ENCODE assay signal across 18 mouse cellular contexts in the genomic region with DNA sequence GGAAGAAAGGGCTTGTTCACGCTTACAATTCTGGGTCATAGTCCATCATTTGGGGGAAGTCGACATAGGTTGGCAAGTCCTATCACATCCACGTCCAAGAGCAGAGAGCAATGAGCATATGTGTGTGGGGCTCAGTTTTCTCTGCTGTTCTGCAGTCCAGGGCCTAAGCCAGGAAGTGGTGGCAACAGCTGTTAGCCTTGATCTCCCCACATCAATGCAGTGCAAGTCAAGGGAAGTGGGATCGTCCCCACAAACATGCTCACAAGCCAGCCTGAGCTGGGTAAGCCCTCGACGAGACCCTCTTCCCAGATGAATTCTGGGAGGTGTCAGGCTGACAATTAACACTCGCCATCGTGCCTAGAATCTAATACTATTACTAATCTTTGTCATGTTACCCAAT.
"Had no signal": no experiment of that assay in that cellular context is flagged by ENCODE, and none has a peak within 500 bp of the region (broad histone marks: within the 10 kb centered on the region; RNA-seq: fewer than 3 reads in every experiment).

No protein-coding gene starts in this region.

- H3K9me3 ChIP-seq: liver, embryonic 13.5 days; midbrain, embryonic 15.5 days had no signal

- H3K27me3 ChIP-seq: liver, embryonic 13.5 days; midbrain, embryonic 12.5 days; midbrain, embryonic 15.5 days had no signal

- H3K36me3 ChIP-seq: liver, embryonic 13.5 days; midbrain, embryonic 12.5 days; midbrain, embryonic 15.5 days had no signal

- H3K4me2 ChIP-seq: liver, embryonic 13.5 days; lung, embryonic 14.5 days; midbrain, embryonic 12.5 days; midbrain, embryonic 15.5 days had no signal

- DNase-seq: kidney, adult 18-20 months; kidney, adult 9 months; kidney, postnatal 14 days; layer of hippocampus, adult 9-11 months; layer of hippocampus, postnatal 36 days; liver, embryonic 13.5 days; lung, embryonic 14.5 days; right cerebral cortex, adult 18-20 months; right cerebral cortex, postnatal 14 days; right cerebral cortex, postnatal 4 days had no signal

- ATAC-seq: intestine, embryonic 16.5 days; lung, postnatal 0 days; midbrain, embryonic 15.5 days had no signal

- H3K4me1 ChIP-seq: liver, embryonic 13.5 days; midbrain, embryonic 12.5 days; midbrain, embryonic 15.5 days had no signal

- H3K4me3 ChIP-seq: layer of hippocampus, adult 2 months; left cerebral cortex, adult 2 months; liver, embryonic 13.5 days; midbrain, embryonic 12.5 days; midbrain, embryonic 15.5 days had no signal

- H3K9ac ChIP-seq: liver, embryonic 13.5 days; lung, embryonic 14.5 days; midbrain, embryonic 12.5 days; midbrain, embryonic 15.5 days had no signal

- H3K27ac ChIP-seq: layer of hippocampus, adult 2 months; left cerebral cortex, adult 2 months; liver, embryonic 13.5 days; macrophage; midbrain, embryonic 12.5 days; midbrain, embryonic 15.5 days; stomach, postnatal 0 days had no signal
